Mouse (Mus musculus) layer of hippocampus, adult 9-11 months (tissue): Measurements from ENCODE around the gene Eif4a1.
"Not testable (repeated sequence)": the region's sequence is repeated elsewhere in the genome, so short reads cannot be mapped to it uniquely, and the experiment has no call there.

ENCODE experiments used
- DNase-seq: peaks from one replicate; pipeline ENCODE4 v3.0.0; 2022

Gene Eif4a1

DNA sequence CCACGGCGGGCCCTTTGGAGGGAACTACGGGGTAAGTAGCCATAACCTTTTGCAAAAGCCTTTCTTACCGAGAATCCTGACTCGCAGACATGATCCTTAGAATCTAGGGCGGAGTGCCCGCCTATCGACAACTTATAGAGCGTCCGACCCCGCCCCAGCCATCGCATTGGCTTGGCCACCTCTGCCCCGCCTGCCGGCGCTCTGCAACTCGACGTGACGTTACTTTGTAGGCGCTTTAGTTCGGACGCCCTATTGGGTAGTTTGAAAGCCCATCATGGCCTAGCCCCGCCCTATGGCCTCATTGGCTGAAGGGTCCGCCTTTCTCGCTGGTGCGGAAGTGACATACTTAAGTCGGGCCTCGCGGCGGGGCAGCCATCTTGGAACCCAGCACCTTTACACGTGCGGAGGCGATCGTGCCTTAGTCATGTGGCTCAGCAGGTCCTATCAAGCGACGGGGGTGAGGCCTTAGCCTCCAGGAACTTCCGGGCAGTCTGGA lies at the start of gene Eif4a1:
Gene Eif4a1 (minus strand): TSS at position 213 of the 496 bp plus-strand sequence.
- DNase-seq, result peak; percentile 100

DNA sequence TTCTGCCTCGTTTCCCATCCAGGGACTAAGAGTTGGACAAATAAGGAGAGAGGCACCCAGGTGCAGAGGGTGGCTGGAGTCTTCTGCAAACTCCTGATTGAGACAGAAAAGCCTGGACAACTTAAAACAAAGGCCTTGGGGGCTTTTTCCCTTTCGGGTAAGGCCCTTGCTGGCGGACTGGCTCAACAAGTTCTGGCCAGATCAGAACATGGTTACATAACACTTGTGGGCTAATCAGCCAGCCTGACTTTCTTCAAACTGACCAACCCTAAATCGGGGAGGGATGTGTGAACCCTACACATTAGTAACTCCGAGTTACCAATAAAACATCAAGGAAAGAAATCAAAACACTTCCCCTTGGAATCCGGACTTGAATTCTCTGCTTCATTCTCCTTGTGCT lies 48.6 kb upstream of the Eif4a1 start:
- no peak for DNase-seq

DNA sequence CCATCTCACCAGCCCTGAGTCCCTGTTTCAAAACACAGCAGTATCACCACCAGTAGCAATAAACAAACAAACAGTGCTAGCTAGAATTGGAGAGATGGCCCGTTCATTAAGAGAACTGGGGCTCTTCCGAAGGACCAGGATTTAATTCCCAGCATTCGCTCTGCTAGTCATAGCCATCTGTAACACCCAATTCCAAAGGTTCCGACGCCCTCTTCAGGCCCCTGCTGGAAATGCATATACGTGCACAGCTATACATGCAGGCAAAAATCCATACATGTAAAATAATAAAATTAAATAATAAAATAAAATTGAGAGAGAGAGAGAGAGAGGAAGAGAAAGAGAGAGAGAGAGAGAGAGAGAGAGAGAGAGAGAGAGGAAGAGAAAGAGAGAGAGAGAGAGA lies 47.2 kb upstream of the Eif4a1 start:
- DNase-seq, result no peak

DNA sequence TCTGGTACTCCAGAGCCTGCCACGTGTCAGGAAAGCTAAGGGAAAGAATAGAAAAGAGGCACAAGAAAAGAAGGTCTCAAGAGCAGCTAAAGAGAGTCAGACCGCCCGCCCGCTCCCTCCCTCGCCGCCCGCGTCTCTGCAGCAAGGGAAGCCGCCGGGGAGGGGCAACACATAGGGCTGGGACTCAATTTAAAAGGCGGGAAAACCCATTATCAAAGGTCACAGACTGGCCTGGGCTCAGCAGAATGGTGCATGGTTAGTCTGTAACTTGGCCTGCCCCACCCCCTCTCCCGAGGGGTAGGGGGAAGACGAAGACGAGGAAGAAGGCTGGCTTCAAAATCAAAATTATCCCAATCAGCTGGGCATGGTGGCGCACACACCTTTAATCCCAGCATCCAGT lies 46.4 kb upstream of the Eif4a1 start:
- no peak for DNase-seq

DNA sequence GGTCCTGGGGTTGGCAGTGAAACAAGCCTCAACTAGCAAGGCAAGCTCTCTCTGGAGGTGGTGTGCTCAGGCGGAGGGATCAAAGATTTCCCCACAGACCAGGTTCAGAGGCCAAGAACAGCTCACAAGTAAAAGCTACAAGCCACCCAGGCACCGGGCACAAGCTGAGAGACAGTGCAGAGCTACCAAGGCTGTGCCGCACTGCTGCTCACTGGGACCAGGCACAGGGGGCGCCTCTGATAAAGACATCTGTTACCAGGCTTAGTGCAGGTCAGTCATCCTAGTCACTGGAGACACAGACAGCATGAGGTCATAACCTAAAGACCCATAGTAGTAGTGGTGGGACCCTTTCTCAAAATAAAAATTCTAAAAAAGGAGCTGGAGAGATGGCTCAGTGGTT lies 44.7 kb upstream of the Eif4a1 start:
- DNase-seq, result no peak

DNA sequence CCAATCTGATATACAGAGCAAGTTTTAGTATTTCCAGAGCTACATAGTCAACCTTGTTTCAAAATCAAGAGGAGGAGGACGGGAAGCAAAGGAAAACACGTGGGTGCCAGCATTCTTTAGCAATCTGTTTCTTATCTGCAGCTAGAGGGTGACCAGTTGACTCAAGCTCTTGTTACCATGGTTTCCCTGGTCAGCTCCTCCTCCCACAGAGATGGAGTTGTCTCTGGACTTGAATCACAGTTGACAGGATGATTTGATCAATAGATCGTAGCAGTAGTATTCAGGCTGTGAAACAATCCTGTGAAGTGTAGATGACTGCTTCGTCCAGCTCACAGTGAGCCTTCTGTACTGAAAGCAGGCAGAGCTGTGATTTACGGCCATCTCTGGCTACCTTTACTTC lies 43.7 kb upstream of the Eif4a1 start:
- no peak for DNase-seq

DNA sequence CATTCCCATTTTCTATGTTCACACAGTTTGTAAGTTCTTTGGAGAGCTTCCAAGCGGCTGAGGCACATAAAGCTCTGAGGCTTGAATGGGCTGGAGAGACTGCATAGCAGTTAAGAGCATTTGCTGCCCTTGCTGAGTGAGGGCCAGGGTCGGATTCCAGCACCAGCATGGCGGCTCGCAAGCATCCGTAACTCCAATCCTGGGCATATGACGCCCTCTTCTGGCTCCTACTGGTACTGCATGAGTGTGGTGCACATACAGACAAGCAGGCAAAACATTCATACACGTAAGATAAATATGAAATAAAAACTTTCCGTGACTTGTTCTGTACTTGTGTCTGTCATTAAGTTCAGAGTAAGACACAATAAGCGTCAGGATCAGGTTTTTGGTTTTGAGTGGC lies 43.3 kb upstream of the Eif4a1 start:
- no peak for DNase-seq

DNA sequence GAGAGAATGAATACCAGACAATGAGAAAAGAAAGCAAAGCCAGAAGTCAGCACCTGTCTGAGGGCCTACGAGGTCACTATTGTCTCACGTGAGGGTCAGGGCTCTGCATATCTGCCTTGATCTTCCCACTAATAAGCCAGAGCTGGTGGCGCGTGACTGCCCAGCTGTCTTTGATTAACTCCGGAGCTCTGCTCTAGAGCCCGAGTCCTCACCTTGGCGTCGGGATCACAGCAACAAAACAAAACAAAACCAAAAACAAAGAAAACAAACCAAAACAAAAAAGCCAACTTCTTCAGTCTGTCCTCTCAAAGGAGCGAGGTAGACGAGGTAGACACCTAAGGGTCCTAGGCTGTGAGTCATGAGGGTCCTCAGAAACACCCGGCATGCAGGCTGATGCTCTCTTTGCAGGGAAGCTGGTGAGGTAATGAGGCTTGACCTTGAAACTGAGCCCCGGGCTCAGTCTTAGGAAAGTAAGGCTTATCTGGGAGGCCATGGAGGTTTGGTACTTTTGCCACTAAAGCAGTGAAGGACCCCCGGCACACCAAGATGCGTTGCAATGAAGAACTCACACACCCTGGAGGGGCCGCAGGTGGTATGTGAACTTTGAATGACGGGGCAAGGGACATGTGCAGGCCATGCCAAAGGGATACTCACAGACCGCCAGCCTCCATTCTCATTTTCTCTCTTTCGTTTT lies 42.6 kb upstream of the Eif4a1 start:
- DNase-seq, result no peak

DNA sequence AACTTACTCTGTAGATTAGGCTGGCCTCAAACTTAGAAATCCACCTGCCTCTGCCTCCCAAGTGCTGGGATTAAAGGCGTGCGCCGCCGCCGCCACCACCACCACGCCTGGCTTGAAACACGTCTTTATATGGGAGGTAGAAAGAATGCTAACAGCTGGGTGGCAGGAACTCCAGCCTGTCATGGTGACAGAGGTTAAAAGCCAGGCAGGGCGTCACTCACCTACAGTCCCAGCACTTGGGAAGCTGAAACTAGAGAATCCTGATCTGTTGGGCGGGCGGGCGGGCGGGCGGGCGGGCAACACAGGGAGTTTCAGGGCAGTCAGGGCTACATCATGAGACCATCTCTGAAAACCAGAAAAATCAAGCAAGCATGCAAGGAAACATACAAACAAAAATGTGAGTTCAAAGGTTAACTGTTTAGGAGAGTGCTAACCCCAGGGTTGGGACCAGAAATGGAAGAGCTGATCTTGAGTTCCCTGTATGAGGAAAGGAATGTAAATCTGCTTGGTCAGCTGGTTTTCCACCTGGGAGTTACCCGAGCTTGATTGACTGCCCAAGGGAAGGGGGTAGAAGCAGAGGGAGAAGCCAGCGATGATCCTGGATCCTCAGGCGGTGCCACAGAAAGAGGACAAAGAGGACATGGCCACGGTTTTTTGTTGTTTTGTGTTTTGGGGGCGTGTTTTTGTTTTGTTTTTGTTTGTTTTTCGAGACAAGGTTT lies 40.9 kb upstream of the Eif4a1 start:
- no peak for DNase-seq

DNA sequence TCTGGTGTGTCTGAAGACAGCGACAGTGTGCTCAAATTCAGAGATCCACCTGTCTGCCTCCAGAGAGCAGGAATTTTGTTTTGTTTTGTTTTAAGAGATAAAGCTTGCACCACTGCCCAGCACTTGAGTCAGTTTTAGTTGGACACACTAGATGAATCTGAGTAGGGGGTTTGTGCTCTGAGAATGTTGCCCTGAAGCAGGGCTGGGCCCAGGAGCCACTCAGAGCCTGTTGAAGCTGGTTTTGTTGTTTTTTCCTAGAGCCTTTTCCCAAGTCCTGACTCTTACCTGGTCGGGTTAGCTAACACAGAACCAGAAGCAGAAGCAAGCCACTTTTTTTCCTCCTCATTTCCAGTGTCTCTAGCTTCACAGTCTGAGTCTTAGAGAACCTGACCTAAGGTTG lies 38.9 kb upstream of the Eif4a1 start:
- DNase-seq, result no peak

DNA sequence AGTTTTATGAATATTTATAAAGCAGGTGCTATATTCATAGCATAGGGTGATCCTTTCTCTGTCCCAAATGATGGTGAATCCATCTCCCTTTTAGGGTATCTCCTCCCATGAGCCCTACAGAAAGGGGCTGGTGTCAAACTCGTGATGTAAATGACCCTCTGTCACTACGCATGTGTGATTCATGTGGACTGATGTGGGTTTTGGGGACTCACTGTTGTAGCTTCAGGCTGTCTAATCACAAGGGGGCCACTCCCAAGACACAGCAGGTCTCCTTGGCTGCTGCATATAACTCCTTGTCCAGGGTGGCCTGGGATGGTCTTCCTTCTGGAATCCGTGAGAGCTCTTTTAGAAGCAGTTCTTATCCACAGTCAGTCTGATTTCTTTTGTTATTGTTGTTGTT lies 38.2 kb upstream of the Eif4a1 start:
- DNase-seq, result no peak

DNA sequence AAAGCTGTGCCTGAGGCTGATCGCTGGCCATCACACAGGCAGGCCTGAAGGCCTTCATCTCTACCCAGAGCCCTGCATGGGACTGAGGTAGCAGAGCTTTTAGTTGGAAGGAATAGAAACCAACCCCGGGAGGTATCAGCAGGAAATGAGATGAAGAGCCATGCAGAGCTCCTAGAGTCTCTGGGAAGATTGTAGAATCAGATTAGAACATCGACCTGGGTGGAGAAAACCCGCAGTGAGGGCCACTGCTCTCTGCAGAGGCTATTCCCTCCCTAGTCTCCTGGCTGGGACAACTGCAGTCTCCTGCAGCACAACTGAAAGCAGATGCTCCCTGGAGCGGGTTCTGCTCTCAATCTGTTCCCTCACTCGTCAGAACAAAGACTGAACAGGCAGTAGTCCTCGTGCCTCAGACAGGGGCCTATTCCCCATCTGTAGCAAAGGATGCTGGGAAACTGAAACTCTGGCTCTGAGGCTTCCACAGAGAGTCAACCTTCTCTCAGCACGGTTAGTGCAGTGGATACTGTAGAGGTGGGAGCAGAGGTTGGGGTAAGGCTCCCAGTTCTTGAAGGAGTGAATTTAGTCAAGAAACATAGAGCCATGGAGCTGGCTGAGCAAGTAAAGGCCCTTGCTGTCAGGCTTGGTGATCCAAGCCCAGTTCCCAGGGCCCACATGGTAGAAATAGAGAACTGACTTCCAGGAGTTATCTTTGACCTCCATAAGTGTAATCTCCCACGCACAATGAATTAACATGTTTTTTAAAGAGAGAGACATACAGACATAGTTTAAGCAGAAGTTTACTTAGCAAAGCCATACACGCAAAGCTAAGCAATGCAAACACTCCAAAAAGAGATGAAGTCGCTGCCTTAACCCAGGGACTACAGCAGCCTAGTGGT lies 37.6 kb upstream of the Eif4a1 start:
- peak; percentile 42 for DNase-seq

DNA sequence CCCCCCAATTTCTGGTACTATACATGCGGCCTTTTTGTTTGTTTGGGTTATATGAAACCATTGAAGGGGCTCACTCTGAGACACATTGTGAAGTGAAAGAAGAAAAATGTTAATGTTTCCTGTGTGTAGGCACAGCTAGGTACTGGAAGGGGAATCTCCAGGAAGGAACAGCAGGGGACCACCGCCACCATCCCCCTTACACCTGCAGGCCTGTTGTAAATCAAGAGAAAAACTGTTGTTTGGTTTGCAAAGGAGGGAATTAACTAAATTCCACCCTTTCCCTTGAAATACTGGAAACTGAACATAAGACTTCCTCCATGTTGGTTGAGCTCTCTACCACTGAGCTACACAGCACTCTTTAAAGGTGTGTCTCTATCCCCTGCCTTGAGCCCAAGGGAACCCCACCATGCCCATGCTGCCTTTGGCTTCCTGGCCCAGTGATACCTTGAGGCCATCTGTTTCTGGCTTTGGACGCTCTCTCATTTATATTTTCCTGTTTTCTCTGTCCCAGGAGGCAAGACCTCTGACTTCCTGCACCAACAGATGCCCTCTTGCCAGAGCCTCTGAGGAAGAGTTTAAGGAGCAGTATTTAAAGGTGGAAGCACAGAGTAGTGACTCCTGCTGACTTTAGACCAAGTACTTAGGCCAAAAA lies 36.5 kb upstream of the Eif4a1 start:
- DNase-seq, result no peak

DNA sequence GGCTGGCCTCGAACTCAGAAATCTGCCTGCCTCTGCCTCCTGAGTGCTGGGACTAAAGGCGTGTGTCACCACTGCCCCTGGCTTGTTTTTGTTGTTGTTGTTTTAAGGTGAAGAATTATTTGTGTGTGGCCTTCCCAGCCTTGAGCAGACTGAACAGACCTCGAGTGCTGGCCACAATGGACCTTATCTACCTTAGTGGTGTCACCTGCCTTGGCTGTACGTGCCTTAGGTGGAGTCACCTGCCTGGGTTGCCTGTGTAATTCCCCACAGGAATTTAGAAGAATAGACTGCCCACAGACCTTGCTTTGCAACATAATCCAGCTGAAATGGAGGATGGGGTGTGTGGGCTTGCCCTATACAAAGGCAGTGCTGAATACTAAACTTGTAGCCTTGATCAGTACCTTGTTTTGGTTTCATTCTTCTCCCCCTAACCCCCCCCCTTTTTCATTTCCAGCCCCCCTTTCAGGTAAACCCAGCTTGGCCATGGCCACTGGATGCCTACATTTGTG lies 35.7 kb upstream of the Eif4a1 start:
- no peak for DNase-seq

DNA sequence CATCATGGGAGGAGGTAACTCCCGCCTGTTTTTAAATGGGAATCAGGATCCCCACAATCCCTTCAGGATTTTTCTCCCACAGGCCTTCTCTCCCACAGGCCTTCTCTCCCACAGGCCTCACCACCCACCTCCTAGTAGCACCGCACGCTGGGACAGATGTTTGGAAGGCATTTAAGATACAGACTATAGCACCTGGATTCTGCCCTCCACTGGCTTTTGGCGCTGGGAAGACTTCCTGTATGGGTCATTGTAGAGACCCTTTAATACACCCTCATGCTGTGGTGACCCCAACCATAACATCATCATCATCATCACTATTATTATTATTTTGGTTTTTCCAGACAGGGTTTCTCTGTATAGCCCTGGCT lies 35.2 kb upstream of the Eif4a1 start:
- DNase-seq, result no peak

DNA sequence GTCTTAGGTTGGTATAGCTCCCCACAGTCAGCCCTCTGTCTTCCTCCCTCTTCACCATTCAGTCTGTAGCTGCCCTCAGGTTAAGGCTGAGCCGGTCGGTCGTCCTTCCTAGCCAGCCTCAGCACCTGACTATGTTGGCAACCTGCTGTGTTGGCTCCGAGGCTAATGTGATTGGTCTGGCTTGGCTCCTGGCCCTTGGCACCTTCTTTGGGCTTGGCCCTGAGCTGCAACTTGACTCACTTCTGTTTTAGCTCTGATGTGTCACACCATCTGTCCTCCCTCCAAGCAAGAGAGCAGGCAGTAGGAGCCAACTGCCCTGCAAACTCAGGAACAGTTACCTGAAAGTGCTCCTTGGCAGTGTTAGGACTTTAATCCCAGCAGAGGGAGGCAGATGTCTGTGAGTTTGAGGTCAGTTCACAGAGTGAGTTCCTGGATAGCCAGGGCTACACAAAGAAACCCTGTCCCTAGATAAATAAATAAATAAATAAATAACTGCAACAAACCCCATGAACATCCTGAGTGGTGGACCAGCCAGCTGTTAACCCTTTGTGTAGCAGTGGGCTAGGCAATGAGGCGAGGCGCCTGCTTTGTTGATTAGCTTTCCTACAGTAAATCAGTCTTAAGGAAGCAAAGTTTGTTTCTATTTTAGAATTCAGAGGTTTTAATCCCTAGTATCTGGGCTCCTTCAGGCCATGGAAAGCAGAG lies 34.7 kb upstream of the Eif4a1 start:
- DNase-seq, result no peak

DNA sequence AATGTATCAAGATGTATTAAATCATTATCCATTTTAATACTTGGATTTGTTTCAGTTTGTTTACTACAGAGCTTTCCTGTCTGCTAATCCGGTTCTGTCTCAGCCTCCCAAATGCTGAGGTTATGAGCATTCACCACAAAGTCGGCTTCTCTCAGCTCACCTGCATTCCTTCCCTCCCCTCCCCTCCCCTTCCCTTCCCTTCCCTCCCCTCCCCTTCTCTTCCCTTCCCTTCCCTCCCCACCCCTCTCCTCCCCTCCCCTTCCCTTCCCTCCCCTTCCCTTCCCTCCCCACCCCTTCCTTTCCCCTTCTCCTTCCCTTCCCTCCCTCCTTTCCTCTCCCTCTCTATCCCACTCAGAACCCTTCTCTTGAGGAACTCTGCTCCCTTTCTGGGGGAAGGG lies 32.4 kb upstream of the Eif4a1 start:
- no peak for DNase-seq

DNA sequence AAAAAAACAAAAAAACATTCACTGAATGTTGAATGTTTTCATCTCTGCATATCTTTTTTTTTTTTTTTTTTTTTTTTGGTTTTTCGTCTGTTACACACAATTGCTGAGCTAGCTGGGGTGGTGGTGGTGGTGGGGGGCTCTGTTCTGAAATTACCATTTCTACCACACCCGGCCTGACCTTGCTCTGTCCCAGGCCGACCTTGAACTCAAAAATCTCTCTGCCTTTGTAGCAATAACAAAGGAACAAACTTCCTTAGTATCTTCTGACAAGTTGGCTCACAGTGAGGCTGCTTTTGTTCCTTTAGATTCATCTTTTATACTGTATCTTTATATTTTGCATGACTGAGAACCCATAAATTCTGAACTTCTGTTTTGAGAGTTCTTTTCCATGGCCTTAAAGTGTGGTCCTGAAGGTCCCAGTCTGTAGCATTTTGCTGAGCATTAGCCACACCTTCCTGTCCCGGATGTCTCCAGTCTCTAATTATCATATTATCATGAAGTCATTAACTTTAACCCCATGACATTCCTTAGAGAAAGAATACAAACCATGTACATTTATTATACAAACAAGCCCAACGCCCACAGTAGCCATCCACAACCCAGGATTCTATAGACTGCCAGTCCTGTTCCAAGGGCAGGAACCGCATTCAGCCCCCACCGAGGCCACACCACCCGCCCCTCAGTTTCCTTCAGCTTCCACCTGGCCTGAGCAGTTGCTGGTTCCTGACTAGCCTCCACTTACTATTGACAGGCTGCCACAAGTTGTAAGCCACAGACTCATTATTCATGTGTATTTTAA lies 31.8 kb upstream of the Eif4a1 start:
- DNase-seq, result no peak

DNA sequence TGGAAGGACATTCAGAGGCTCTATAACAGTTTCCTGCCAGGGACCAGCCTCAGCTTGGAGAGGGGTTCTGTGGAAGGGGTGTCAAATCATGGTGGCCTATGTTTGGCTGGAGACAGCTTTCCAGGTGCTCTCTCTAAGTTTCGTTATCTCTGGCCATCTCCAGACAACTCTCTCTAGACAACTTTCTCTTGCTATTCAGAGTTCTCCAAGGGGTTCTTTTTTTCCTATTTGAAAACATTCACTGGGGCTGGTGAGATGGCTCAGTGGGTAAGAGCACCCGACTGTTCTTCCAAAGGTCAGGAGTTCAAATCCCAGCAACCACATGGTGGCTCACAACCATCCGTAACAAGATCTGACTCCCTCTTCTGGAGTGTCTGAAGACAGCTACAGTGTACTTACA lies 31.2 kb upstream of the Eif4a1 start:
- DNase-seq, result not testable (repeated sequence)

DNA sequence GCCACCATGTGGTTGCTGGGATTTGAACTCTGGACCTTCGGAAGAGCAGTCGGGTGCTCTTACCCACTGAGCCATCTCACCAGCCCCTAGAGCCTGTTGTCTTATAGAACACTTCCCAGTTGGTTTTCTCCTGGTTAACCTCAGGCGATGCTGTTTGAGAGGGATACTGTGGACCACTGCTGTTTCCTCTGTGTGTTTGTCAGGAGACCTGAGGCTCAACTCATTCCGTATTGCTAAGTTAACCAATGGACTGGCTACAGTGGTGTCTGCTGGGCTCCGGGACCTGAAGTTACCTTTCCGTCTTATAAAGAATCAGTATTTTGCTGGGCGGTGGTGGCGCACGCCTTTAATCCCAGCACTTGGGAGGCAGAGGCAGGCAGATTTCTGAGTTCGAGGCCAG lies 30.7 kb upstream of the Eif4a1 start:
- not testable (repeated sequence) for DNase-seq

DNA sequence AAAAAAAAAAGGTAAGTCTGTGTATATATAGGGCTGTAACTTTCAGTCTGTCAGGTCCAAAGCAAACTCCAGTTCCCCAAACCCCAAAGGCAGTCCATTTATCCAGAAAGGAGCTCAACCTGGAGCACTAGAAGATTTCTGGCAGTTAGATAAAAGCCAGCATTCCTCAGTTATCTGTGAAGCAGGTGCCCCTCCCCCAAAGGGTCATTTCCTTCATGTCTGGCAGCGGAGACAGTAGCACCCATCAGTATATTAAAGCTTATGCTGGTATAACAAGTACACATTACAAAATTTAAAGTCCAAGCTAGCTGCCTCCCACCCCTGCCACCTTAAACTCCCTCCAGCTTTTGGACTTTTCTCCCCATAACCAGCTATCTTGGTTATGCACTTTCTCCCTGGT lies 27.4 kb upstream of the Eif4a1 start:
- no peak for DNase-seq
